Mouse (Mus musculus): ENCODE measurements around the gene Gnrhr.

GRCm38 (mm10) chr5:86244880-86245279, 47.2 kb upstream of the Gnrhr start:
- TF ChIP-seq CTCF (IDR thresholded peaks at IDR 0.05; ENCODE audit: extremely low read depth, insufficient read length, insufficient replicate concordance, low read depth, low read length) = no peak
- no peak for TF ChIP-seq POLR2A (IDR thresholded peaks at IDR 0.05; ENCODE audit: low read depth, low read length)
